Mouse (Mus musculus): ENCODE data around the gene Pde8b.
"Not testable (repeated sequence)": the region's sequence is repeated elsewhere in the genome, so short reads cannot be mapped to it uniquely, and the experiment has no call there.

The Pde8b gene

DNA sequence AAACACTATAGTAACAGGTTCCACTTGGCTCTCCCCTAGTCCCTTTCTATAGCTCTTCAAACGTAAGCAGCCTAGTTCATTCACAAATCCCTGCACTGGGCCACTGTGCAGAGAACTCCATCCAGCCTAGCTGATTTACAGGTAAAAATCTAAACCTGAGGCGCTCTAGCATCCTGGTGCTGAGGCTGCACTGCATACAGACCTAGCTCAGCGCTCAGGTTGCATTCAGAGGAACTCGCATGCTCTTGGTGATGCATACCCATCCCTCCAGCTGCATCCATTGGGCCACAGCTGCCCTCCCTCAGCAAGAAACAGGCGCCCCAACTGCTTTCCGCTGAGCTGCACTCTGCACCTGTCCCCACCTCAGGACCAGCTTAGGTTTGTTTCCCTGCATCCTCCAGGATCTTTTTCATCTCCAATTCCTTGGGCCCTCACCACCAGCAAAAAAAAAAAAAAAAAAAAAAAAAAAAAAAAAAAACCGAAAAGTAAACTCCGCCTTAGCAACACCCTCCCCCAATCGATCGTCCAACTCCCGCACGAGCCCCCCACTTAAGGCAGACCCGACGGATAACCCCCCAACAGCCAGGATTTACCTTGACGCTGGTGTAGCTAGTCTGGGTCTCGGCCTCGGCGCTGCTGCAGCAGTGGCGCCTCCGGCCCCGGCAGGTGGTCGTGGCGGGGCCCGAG is 28.1 kb downstream of the Pde8b start:
- DNase-seq (ENCODE audit: low read depth, low spot score): peak; percentile 29

- peak; percentile 95 for DNase-seq (ENCODE audit: low read depth, low spot score)
These were observed 34.4 kb downstream of the Pde8b start for GRCm38 (mm10) chr13:95215661-95216170.

DNA sequence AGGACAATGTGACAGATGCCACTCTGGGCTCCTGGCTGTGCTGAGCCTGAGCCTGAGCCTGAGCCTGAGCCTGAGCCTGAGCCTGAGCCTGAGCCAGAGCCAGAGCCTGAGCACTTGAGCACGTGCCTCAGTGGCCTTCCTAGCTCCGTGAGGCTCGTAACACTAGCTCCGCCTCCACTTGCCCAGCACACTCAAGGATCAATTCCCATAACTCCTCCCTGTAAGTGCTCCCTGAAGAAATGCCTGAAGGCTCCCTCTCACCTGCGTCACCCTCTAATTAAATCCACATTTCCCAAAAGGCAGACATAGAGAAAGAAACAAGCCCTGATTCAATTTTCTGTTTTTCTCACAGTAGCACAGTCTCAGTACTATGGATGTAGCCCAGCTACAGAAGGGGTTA is 37.8 kb downstream of the Pde8b start:
- DNase-seq (ENCODE audit: low read depth, low spot score): peak; percentile 16

GRCm38 (mm10) chr13:95207301-95207700 is 42.8 kb downstream of the Pde8b start:
- not testable (repeated sequence) for DNase-seq (ENCODE audit: low read depth, low spot score)

GRCm38 (mm10) chr13:95202151-95202758 is 47.9 kb downstream of the Pde8b start:
- no peak for DNase-seq (ENCODE audit: low read depth, low spot score)

DNA sequence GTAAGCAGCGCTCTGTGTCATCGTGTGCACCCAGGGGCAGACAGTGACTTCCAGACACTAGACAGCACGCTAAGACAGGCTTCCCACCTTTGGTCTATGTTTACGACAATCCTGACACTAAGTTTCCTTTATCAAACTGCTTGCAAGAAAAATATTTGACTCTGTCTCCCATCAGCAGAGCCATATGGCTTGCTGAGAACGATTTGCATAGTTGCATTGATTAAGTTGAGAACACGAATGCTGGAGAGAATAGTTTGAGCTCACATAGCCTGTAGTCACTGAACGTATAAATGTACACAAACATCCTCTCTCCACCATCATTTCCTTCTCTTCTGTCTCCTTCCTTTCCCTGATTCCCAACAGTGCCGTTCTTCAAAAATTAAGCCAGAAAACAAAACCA is 49.3 kb downstream of the Pde8b start:
- no peak for DNase-seq (ENCODE audit: low read depth, low spot score)

DNA sequence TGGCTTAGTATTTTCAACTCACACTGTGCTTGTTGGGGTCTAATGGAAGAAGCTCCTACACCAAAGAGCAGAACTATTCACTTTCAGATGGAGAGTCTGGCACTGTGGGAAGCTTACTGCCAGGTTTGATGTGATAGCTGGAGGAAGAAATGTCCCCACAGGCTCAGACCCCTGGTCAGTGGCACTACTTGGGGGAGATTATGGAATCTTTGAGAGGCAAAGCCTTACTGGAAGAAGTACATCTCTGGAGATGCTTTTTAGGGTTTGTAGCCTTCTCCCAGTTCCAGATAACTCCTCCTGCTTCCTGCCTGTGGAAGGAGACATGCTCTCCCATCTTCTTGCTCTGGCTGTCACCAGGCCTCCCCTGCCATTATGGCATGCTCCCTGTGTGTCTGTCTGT is 50.1 kb downstream of the Pde8b start:
- no peak for DNase-seq (ENCODE audit: low read depth, low spot score)

DNA sequence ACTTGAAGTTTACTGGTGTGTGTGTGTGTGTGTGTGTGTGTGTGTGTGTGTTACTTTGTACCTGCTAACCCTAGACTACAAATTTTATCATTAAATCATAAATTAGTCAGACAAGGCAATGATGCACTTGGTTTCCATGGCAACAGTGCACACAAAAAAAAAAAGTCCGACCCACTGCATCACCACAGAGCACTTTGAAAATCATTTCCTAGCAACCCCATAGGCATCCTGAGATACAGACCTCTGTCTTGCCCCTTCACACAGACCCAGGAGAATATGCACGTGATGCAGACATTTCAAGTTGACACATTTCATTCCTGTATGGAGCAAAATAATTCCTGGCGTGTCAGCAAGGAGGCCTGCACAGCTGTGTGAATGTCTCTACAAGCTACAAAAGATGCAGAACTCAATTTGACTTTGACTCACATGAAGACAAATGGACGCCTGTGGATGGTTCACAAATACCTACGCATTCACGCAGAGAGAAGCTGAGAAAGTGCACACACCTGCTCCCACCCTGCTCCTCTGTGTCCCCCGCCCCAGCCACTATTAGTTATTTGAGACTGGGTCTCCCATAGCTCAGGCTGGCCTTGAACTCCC is 53.9 kb downstream of the Pde8b start:
- no peak for DNase-seq (ENCODE audit: low read depth, low spot score)

- no peak for DNase-seq (ENCODE audit: low read depth, low spot score)
These were observed 58.2 kb downstream of the Pde8b start for GRCm38 (mm10) chr13:95191951-95192350.

GRCm38 (mm10) chr13:95189111-95189510 is 61.0 kb downstream of the Pde8b start:
- DNase-seq (ENCODE audit: low read depth, low spot score): no peak

DNA sequence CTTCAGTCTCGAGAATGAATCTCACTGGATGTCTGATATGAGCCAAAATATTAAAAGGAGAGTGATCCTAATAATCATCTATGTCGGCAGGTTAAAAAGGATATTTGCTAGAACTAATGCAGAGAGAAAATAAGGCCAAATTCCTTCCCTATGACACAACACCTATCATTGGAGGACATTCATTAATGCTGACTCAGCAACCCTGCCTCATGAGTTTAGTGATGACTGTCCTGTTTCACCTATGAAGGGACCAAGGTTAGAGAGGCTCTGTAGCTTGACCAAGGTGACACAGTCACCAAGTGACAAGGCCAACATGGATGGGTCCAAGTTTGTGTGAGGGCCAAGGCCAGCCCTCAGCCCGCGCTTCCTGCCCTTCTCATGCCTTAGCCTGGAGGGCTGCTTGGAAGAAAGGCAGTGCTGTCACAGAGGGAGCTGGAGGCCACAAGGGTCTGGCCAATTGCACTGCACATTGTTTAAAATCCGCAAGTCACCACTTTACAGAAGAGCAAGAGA is 62.9 kb downstream of the Pde8b start:
- DNase-seq (ENCODE audit: low read depth, low spot score): no peak

DNA sequence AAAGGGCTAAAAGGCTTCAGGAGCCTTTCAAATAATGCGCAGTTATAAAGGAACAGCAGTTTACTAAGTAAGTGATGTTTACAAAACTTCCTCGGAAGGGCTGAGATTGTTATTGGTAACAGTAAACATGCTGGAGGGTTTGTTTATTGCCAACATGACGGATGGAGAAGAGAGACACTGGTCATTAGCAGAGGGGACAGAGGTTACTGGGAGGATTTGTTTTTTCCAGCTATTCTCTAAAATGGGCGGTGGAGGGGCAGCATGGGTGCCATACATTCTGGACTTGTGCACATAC is 63.4 kb downstream of the Pde8b start:
- no peak for DNase-seq (ENCODE audit: low read depth, low spot score)

DNA sequence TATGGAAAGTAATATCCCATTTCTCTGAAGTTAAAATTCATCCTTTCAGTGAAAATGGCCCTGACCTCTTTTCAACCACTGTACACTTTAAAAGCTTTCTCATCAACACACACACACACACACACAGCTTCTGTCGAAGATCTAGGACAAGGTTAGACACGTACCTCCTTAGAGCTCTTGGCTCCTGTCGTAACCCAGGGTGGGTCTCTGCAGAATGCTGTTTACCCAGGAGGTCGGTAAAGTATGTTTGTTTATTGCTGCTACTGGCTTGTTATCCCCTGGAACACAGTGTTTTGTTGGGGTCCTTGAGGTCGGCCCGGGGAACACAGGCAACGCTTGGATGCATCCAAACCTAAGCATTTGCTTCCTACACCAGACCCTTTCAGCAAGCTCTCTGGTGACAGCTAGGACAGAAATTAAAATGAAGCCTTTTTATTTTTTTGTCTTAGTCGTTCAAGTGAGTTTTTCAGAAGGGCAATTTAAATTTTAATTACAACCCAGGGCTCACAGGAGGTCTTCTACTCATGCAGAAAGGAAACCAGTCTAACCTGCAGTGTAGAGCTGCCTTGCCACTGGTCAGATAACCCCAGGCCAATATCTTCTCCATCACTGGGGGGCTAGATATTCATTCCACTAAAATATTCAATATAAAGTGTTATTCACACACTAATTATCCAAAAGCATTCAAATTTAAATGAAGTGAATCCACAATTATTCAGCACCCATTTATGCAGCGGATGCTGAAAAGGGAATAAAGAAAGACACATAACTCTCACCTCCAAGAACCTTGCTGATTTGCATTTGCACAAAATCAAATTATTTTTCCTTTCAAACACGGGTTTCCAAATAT is 64.0 kb downstream of the Pde8b start:
- no peak for DNase-seq (ENCODE audit: low read depth, low spot score)

DNA sequence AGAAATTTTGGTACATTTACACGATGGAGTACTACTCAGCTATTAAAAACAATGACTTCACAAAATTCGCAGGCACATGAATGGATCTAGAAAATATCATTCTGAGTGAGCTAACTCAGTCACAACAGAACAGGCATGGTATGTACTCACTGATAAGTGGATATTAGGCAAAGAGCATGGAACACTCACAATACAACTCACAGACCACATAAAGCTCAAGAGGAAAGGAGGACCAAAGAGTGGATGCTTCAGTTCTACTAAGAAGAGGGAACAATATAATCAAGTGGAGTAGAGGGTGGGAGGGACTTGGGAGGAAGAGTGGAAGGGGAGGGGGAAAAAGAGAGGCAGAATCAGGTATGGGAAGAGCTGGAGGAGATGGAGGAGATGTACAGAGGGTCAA is 66.5 kb downstream of the Pde8b start:
- DNase-seq (ENCODE audit: low read depth, low spot score): no peak

DNA sequence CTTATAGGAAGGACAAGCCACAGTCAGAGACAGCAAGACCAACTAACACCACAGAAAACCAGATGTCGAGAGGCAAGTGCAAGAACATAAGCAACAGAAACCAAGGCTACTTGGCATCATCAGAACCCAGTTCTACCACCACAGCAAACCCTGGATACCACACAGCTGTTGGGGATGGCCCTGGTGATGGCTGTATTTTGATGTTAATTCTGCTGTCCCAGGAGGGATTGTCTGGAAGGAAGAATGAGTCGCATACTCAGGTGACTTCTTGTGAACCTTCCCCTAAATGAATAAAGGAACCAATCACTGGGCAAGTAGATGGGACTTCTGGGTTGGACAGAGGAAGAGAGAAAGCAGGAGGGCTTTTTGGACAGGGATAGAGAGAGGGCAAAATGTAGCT is 69.9 kb downstream of the Pde8b start:
- DNase-seq (ENCODE audit: low read depth, low spot score): peak; percentile 58

DNA sequence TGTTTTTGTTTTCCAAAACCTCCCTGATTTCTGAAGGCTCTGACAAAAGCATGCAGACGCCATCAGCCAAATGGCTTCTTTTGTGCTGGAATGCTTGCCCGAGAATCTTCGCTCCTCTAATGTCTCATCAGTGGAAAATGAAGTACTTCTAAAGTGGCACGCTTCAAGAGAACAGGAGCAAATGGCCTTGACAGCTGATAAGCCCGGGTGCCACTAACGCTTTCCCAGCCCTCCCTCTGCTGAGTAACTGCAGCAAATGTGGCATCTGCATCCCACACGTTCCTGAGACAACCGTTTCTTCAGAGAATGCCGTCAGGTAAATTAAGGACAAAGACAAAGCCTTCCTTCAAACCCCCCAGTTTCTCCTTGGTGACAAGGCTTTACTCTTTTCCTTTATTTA is 72.8 kb downstream of the Pde8b start:
- DNase-seq (ENCODE audit: low read depth, low spot score): no peak

DNA sequence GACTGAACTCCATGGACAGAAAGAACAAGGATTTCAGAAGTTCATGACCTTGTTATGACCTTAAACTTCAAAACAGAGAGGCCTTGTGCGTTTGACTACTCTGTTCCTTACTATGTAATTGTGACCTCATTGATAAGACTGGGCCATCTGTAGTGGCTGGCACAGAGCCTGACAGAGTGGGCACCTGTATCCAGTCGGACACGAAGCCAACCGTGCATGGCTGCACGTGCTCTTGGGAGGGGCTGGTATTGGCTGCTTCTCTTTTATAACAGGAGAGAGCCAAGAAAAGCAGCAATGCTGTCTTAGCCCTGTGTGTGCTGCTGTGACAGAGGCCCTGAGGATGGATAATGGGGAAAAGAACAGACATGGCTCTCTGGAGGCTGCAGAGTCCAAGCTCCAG is 73.7 kb downstream of the Pde8b start:
- DNase-seq (ENCODE audit: low read depth, low spot score): no peak

GRCm38 (mm10) chr13:95174253-95174652 is 75.9 kb downstream of the Pde8b start:
- no peak for DNase-seq (ENCODE audit: low read depth, low spot score)

DNA sequence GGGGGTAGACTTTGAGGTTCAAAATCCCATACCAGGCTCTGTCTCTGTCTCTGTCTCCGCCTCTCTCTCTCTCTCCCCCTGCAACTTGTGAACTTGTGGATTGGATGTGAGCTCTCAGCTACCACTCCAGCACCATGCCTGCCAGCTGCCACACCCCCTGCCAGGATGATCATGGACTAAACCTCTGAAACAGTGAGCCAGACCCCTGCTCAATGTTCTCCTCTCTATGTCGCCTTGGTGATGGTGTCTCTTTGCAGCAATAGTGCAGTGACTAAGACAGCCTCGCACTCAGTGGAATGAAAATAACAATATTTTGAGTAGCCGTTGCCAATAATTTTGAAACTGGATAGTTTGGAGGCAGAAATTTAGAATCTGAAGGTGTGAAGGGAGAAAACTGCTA is 77.8 kb downstream of the Pde8b start:
- no peak for DNase-seq (ENCODE audit: low read depth, low spot score)

- DNase-seq (ENCODE audit: low read depth, low spot score): no peak
These were observed 89.9 kb downstream of the Pde8b start for GRCm38 (mm10) chr13:95160211-95160610.

- DNase-seq (ENCODE audit: low read depth, low spot score): no peak
These were observed 91.2 kb downstream of the Pde8b start for GRCm38 (mm10) chr13:95158986-95159385.

GRCm38 (mm10) chr13:95144746-95145145 is 105.4 kb downstream of the Pde8b start:
- no peak for DNase-seq (ENCODE audit: low read depth, low spot score)
